Mouse (Mus musculus) neural tube, embryonic 14.5 days (tissue): ENCODE results near the gene H2-Aa. TPM values are rescaled to one million over a fixed set of nuclear protein-coding genes. Genes with fewer than 3 reads are reported as not detected.
A peak's percentile ranks its signal among the peaks of the same experiment; 100 is the strongest.

ENCODE experiments used
- ATAC-seq: fragments of 200-750 bp; cut with Nextera tagmentation; 2 replicates; pipeline ENCODE4 v1.8.0; 2017; ENCODE audit warnings: low read depth, mild to moderate bottlenecking, moderate TSS enrichment, moderate library complexity
- H3K27ac ChIP-seq: fragments of 300-500 bp; sonication (generic); 2 replicates; pipeline ENCODE4 v1.5.1; 2014; ENCODE audit warnings: low read depth, mild to moderate bottlenecking, control low read depth, low read length, moderate library complexity, mixed read lengths
- H3K27me3 ChIP-seq: fragments of 300-500 bp; sonication (generic); 2 replicates; pipeline ENCODE4 v1.6.1; 2014; ENCODE audit warnings: low read length; ENCODE audit not compliant: control insufficient read depth, insufficient read depth
- H3K36me3 ChIP-seq: fragments of 300-500 bp; sonication (generic); 2 replicates; pipeline ENCODE4 v1.6.1; 2014; ENCODE audit warnings: low read length, mixed read lengths; ENCODE audit not compliant: control insufficient read depth, insufficient read depth
- H3K4me1 ChIP-seq: fragments of 300-500 bp; sonication (generic); 2 replicates; pipeline ENCODE4 v1.6.1; 2014; ENCODE audit warnings: low read length; ENCODE audit not compliant: control insufficient read depth, insufficient read depth
- H3K4me2 ChIP-seq: fragments of 300-500 bp; sonication (generic); 2 replicates; pipeline ENCODE4 v1.6.1; 2014; ENCODE audit warnings: mild to moderate bottlenecking, low read depth, low read length, control low read depth
- H3K4me3 ChIP-seq: fragments of 300-500 bp; sonication (generic); 2 replicates; pipeline ENCODE4 v1.5.1; 2014; ENCODE audit warnings: low read depth, low read length, control low read depth, mixed read lengths
- H3K9ac ChIP-seq: fragments of 300-500 bp; sonication (generic); replicated peaks from 2 replicates; pipeline ENCODE4 v1.6.1; 2014; ENCODE audit warnings: low read depth, mild to moderate bottlenecking, control low read depth, low read length, mixed read lengths
- H3K9me3 ChIP-seq: fragments of 300-500 bp; sonication (generic); 2 replicates; pipeline ENCODE4 v1.6.1; 2016; ENCODE audit warnings: low read length; ENCODE audit not compliant: control insufficient read depth
- WGBS: fragments of 180-500 bp; shearing (Covaris S2); extraction: QIAGEN DNeasy Blood & Tissue Kit; methylation state at CpG from one replicate; pipeline ENCODE4 v1.1.7; 2014; 5-methylcytosine and 5-hydroxymethylcytosine counted together
- polyA plus RNA-seq: library from polyadenylated mRNA; unstranded; fragments of >200 nt; fragmentation: Nextera tagmentation; extraction: Ambion mirVana; gene quantifications from 2 replicates; pipeline ENCODE4 v1.2.1, GENCODE M21; 2014

The H2-Aa gene
- polyA plus RNA-seq, 1 experiment from 2014 or later, result 0.24 TPM

DNA sequence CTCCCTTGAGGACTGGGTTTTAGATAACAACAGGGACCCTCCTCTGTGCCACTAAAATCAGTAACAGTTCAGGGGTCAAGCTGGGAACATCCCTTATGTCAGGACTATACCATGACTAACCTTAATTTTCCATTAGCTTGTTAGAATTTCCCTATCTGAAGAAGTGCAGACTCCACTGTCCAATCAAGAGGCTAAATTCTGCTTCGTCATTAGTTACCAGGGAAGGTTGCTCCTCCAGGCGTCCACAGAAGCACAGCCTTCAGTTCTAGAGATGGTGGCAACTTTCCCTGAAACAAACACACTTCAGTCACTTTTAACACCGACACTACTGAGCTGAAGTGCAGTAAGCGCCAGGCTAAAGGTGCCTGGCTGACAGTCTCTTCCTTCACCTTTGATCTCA lies 17.1 kb upstream of the H2-Aa start:
- Histone ChIP-seq H3K36me3 (no peaks in the 10 kb centered on the region), H3K4me1 (no peaks in the 10 kb centered on the region), H3K4me2 (no peak overlapping the region), H3K27me3 (no peaks in the 10 kb centered on the region), H3K27ac (no peak overlapping the region), H3K4me3 (no peak overlapping the region), H3K9ac (no peak overlapping the region), H3K9me3 (no peaks in the 10 kb centered on the region)
- ATAC-seq, result no peak
- whole genome bisulfite sequencing, result 23% methylated on average over 4 of the region's 4 CpGs

DNA sequence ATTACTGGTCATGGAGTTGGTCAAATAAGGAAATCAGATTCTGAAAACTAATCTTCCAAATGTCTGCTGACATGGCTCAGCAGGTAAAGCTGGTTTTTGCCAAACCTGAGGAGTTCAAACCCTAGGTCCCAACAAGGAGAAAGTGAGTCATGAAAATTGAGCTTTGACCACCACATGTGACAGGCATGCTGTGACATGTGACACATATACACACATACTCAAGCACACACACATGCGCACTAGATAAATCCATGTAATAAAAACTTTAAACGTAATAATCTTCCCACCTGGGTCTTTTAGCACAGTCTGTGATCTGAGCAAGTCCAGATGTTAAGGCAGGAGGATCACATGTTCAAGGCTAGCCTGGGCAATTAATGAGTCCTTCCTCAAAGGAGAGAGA lies 16.2 kb upstream of the H2-Aa start:
- Histone ChIP-seq H3K4me2 (no peak overlapping the region), H3K9me3 (no peaks in the 10 kb centered on the region), H3K4me1 (no peaks in the 10 kb centered on the region), H3K4me3 (no peak overlapping the region), H3K9ac (no peak overlapping the region), H3K27ac (no peak overlapping the region), H3K27me3 (no peaks in the 10 kb centered on the region), H3K36me3 (no peaks in the 10 kb centered on the region)
- WGBS, result 85% methylated on average over 2 of the region's 2 CpGs
- ATAC-seq, result no peak

DNA sequence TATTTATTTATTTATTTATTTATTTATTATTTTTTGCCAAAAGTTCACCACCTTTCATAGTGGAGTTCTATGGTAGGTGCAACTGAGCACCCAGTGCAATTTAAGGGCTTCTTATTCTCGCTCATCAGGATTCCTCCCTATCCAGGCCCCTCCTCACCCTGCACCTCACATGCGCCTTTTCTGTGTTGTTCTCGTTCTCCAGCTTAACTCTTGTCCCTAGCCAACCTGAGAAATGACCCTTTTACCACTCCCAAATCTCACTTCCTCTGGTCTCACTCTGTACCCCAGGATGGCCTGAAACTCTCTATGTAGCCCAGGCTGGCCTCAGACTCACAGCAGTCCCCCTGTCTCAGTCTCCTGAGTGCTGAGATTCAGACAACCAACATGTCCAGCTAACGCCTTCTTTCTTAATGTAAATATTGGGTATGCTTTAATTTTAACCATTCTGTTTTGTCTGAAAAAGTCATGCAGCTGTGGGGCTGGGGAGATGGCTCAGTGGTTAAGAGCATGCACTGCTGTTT lies 14.1 kb upstream of the H2-Aa start:
- WGBS, result 73% methylated on average over 4 of the region's 4 CpGs

DNA sequence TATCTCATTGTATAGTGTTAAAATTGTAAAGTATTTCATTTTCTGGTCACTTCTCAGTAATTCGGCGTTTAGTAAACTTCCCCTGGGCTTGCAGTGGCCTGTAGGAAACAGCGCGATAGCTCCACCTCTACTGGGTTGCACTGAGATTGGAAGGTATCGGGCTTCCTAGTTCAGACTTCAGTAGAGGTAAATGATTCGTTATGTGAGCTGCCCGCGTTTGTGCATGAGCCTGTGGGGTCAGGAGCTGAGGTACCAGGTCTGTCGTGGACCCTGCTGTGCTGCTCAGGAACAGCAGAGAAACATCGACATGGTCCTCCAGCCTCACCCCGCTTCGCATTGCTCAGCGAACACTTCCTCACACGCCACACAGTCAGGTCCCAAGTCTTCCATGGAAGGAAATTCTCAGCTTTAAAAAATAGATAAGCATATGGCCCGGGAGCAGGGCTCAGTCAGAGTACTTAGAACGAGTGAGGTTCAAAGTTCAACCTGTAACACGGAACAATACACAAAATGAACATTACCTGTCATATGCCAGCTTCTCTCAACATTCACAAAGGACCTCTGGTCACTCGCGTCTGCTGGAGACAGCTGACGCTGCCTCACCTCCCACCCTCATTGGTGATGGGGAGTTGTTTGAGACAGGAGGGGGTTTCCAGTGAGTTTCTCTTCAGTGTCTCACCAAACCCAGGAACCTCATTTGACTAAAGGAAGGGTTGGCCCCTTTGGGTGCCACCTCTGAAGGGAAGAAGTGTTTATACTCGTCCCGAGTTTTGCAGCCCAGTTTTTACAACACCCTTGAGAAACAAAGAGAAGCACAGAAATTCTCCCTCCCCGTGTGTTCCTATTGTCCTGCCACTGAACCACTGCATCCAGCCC lies 13.3 kb upstream of the H2-Aa start:
- Histone ChIP-seq H3K4me1 (no peaks in the 10 kb centered on the region), H3K27ac (no peak overlapping the region), H3K9me3 (no peaks in the 10 kb centered on the region), H3K9ac (no peak overlapping the region), H3K27me3 (no peaks in the 10 kb centered on the region), H3K36me3 (no peaks in the 10 kb centered on the region), H3K4me2 (no peak overlapping the region), H3K4me3 (no peak overlapping the region)
- ATAC-seq, result no peak
- WGBS, result 66% methylated on average over 23 of the region's 23 CpGs

More for the DNA sequence above, 14.1 kb upstream of the H2-Aa start:
- no peak for ATAC-seq
- H3K4me1 ChIP-seq, result no peaks in the 10 kb centered on the region
- H3K27ac ChIP-seq, result no peak overlapping the region
- no peak overlapping the region for H3K4me2 ChIP-seq
- no peak overlapping the region for H3K9ac ChIP-seq
- H3K36me3 ChIP-seq, result no peaks in the 10 kb centered on the region
- H3K9me3 ChIP-seq, result no peaks in the 10 kb centered on the region
- no peak overlapping the region for H3K4me3 ChIP-seq
- no peaks in the 10 kb centered on the region for H3K27me3 ChIP-seq

DNA sequence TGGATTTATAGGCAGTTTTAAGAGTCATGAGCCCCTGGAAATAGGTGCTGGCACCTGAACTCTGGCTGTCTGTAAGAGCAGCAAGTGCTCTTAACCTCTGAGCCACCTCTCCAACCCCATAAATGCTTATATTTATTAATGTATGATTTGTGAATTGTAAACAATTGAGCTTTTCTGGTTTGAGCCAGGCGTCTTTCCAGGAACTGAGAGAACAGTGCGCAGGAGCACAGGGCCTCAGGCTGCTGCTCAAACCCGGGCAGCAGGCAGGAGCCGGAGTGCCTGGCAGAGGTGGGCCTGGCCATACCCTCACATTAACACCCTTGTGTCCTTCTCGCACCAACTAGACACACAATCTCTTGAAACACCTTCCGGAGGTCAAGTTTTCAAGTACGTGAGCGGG lies 12.4 kb upstream of the H2-Aa start:
- H3K27ac ChIP-seq, result no peak overlapping the region
- 94% methylated on average over 8 of the region's 8 CpGs for WGBS
- no peak for ATAC-seq
- H3K9ac ChIP-seq, result no peak overlapping the region
- no peaks in the 10 kb centered on the region for H3K4me1 ChIP-seq
- no peaks in the 10 kb centered on the region for H3K27me3 ChIP-seq
- no peaks in the 10 kb centered on the region for H3K36me3 ChIP-seq
- H3K9me3 ChIP-seq, result no peaks in the 10 kb centered on the region
- no peak overlapping the region for H3K4me2 ChIP-seq
- no peak overlapping the region for H3K4me3 ChIP-seq

DNA sequence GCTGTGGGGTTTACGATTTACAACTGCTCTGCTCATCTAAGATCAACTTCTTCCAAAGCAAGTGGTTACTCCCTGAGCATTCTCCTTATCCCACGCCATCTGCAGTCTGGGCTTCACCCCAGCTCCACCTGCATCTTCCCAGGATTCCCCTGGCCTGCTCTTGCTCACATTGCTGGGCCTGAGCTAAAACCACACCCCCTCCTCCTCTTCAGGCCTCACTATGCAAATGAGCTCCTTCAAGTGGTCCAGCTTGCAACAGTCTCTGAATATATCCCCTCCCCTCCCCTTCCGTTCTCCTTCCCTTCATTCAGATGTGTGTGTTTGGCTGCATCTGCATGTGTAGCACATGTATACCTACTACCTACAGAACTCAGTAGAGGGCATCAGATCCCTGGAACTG lies 11.7 kb upstream of the H2-Aa start:
- no peaks in the 10 kb centered on the region for H3K27me3 ChIP-seq
- no peak overlapping the region for H3K27ac ChIP-seq
- no peak for ATAC-seq
- H3K36me3 ChIP-seq, result no peaks in the 10 kb centered on the region
- WGBS, result 78% methylated on average over 3 of the region's 3 CpGs
- no peak overlapping the region for H3K4me3 ChIP-seq
- no peaks in the 10 kb centered on the region for H3K9me3 ChIP-seq
- H3K4me2 ChIP-seq, result no peak overlapping the region
- H3K9ac ChIP-seq, result no peak overlapping the region
- H3K4me1 ChIP-seq, result no peaks in the 10 kb centered on the region

DNA sequence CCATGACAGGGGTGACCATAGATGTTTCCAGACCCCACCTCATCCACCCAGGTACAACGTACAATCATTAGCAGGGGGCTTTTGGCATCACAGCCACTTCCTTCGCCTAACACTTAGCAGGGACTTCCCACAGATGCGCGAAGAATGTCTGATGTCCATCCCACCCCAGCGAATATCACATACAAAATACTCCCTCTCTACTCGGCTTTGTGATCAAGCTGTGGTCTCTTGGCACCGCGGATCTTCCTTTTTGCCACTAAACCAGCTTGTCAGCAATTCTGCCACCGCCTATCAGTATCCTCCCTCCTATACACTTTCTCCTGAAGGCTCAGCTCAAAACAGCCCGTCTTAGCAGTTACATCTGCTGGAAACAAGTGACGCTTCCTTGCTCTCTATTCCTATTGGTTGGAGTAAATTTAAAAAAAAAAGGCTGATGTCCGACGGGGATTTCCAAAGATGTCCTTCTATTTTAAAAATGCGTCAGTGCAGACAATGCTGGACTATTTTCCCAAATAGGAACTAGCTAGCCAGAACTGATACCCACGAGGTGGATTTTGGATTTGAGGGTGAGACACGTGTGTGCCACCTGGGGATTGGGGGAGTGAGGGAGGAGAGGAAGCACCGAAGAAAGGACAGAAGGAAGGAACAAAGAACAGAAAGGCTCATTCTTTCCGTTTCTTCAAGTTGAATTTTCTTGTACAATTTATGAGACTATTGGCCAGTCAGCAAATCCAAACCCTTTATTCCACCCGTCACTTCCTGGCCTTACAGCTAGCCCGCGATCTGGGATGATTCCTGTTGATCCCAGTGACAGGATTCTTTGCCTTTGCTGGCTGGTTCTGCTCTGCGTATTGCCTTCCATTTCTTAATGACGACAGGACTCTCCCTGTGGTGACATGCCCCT lies 8.5 kb upstream of the H2-Aa start:
- H3K4me1 ChIP-seq, result no peaks in the 10 kb centered on the region
- WGBS, result 23% methylated on average over 23 of the region's 23 CpGs
- H3K27me3 ChIP-seq, result no peaks in the 10 kb centered on the region
- peak overlapping the region; percentile 36 for H3K4me3 ChIP-seq
- ATAC-seq, result peak; percentile 85
- H3K36me3 ChIP-seq, result no peaks in the 10 kb centered on the region
- no peaks in the 10 kb centered on the region for H3K9me3 ChIP-seq
- peak overlapping the region; percentile 57 for H3K27ac ChIP-seq
- peak overlapping the region; percentile 55 for H3K4me2 ChIP-seq
- peak overlapping the region; percentile 52; the same call in 1 of the 2 replicates for H3K9ac ChIP-seq

DNA sequence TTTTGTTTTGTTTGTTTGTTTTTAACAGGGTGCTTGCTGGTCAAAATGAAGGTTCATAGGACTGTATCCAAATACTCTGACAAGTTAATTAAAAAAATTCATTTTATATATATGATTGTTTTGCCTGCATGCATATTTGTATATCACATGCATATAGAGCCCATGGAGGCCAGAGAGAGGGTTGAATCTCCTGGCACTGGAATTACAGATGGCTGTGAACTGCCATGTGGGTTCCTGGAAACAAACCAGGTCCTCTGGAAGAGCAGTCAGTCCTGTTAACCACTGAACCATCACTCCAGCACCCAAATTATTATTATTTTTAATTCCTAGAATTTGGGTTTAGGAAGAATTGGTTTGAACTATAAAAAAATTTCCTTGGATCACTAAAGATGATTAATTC lies 7.7 kb upstream of the H2-Aa start:
- ATAC-seq, result no peak
- Histone ChIP-seq H3K27ac (no peak overlapping the region), H3K9me3 (no peaks in the 10 kb centered on the region), H3K36me3 (no peaks in the 10 kb centered on the region), H3K4me3 (no peak overlapping the region), H3K4me1 (no peaks in the 10 kb centered on the region), H3K4me2 (no peak overlapping the region), H3K27me3 (no peaks in the 10 kb centered on the region), H3K9ac (no peak overlapping the region)

DNA sequence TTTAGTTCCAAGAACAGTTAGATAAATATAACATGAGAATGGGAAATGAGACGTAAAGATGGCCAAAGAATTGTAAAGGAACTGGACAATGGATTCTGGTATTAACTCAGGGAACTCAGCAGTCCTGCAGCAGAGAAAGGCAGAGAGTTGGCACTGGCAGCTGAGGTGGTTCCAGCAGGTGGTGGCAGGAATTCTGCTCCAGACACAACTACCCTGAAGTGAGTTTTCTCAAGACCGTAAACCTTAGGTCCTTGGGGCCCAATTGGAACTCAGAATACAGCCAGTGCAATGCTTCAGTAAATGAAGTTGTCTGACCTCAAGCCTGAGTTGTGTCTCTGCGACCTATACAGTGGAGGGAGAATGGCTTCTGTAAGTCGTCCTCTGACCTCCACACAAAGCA lies 6.6 kb upstream of the H2-Aa start:
- WGBS, result 78% methylated on average over 4 of the region's 4 CpGs
- Histone ChIP-seq H3K4me3 (no peak overlapping the region), H3K4me2 (no peak overlapping the region), H3K9me3 (no peaks in the 10 kb centered on the region), H3K9ac (no peak overlapping the region), H3K4me1 (no peaks in the 10 kb centered on the region), H3K27me3 (no peaks in the 10 kb centered on the region), H3K27ac (no peak overlapping the region), H3K36me3 (no peaks in the 10 kb centered on the region)
- ATAC-seq, result no peak
